Mouse (Mus musculus): ENCODE results near the gene Mybpc2. TPM values are rescaled to one million over a fixed set of nuclear protein-coding genes. Genes with fewer than 3 reads are reported as not detected.

The Mybpc2 gene
- polyA plus RNA-seq, 1 experiment from 2014 or later, result 0.35 TPM

DNA sequence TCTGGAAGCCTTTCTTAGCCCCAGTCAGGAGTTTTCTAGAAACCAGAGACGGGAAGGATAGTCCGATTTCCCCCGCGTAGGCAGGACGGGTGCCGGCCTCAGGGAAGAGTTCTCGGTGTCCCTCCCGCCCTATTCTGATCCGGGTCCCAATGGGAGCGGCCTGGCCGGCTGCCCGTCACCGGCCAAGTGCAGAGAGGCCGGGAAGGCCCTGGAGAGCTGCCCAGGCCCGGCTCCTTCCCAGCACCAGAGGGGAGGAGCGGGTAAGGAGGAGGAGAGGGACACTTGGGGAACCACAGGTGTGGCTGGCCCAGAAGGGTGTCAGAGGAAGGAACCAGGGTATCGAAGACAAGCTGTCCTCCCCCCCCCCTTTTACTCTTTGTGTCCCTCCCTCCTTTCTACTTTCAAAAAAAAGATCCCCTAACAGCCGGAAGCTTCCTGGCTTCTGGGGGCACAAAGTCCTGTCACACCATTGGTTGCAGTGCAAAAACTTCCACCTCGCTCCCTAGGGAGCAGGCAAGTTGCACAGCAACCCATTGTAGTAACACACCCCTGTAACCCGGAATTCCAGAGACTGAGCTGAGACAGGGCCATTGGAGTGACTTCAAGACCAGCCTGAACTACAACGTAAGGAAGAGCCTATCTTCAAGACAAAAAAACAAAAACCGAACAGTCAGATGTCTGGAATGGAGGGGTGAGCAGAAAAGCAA, 823 bp upstream of the Mybpc2 start:
- Histone ChIP-seq H3K4me2 (ENCODE audit: low read depth, low read length) (peak overlapping the region; percentile 38), H3K9me3 (ENCODE audit: low read length) (no peaks in the 10 kb centered on the region), H3K4me1 (ENCODE audit: insufficient read depth) (peaks cover 11% of the 10 kb centered on the region; the same call in 1 of the 2 replicates), H3K27me3 (ENCODE audit: insufficient read depth, low read length) (peaks cover 45% of the 10 kb centered on the region), H3K4me3 (ENCODE audit: low read depth, low read length) (no peak overlapping the region), H3K9ac (replicated peaks) (0 out of 2 replicates have a peak overlapping the region, but pooled peaks have one; percentile 6), H3K36me3 (replicated peaks; ENCODE audit: insufficient read depth, low read length) (no peaks in the 10 kb centered on the region), H3K27ac (ENCODE audit: low read depth) (no peak overlapping the region)
- peak; percentile 58 for DNase-seq
- no peak for ATAC-seq
- 20% methylated on average over 22 of the region's 22 CpGs for WGBS (ENCODE audit: insufficient replicate concordance)
- no peak for TF ChIP-seq CTCF (IDR thresholded peaks at IDR 0.05; ENCODE audit: low read depth)
- TF ChIP-seq EP300 (IDR thresholded peaks at IDR 0.05; ENCODE audit: low read depth), result no peak

DNA sequence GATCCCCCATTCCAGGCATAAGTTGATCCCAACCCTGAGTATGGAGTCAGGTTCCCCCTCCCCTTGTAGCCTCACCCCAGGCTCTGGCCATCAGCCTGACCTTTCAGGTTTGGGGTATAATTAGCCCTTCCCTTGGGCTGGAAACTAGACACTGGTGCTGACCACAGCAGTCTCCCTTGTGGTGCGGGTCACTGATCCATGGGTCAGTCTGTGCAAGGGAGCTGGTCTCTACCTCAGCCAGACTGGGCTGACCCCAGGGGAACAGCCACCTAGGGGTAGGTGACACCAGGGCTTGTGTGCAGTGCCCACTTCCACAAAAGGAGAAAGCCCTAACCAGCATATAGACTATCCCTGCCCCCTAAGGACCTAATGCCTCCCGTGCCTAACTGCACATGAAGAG, 1.4 kb downstream of the Mybpc2 start:
- Histone ChIP-seq H3K9ac (replicated peaks) (no peak overlapping the region), H3K4me2 (ENCODE audit: low read depth, low read length) (no peak overlapping the region), H3K4me3 (ENCODE audit: low read depth, low read length) (no peak overlapping the region), H3K27me3 (ENCODE audit: insufficient read depth, low read length) (peaks cover 38% of the 10 kb centered on the region), H3K36me3 (replicated peaks; ENCODE audit: insufficient read depth, low read length) (no peaks in the 10 kb centered on the region), H3K9me3 (ENCODE audit: low read length) (no peaks in the 10 kb centered on the region), H3K4me1 (ENCODE audit: insufficient read depth) (peaks cover 10% of the 10 kb centered on the region; the same call in 1 of the 2 replicates), H3K27ac (ENCODE audit: low read depth) (no peak overlapping the region)
- WGBS (ENCODE audit: insufficient replicate concordance), result 63% methylated on average over 2 of the region's 2 CpGs
- TF ChIP-seq EP300 (IDR thresholded peaks at IDR 0.05; ENCODE audit: low read depth), result no peak
- TF ChIP-seq CTCF (IDR thresholded peaks at IDR 0.05; ENCODE audit: low read depth), result no peak
- no peak for DNase-seq
- no peak for ATAC-seq

DNA sequence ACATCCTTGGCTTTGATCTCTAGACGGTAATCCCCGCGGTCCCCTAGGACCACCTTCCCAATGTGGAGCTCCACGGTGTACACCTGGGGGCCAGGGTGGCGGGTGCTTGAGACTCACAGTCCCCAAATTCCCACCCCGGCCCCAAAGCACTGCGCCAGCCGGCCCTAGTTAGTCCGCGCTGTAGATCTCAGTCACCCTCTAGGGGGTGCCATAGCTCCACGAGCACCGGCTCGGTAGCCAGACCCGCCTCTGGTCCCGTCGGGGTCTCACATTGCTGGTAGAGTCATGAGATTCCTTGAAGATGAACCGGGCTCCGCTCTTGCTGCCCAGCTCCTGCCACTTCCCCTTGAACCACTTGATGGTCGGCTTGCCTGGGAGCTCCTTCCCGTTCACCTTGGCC, 2.7 kb downstream of the Mybpc2 start:
- H3K4me1 ChIP-seq (ENCODE audit: insufficient read depth), result 0 out of 2 replicates have a peak, but pooled peaks cover 5% of the 10 kb centered on the region
- H3K4me2 ChIP-seq (ENCODE audit: low read depth, low read length), result 0 out of 2 replicates have a peak overlapping the region, but pooled peaks have one; percentile 18
- H3K27me3 ChIP-seq (ENCODE audit: insufficient read depth, low read length), result peaks cover 37% of the 10 kb centered on the region
- DNase-seq, result peak; percentile 69
- H3K9me3 ChIP-seq (ENCODE audit: low read length), result no peaks in the 10 kb centered on the region
- peak; percentile 29; the same call in 1 of the 2 replicates for ATAC-seq
- H3K4me3 ChIP-seq (ENCODE audit: low read depth, low read length), result no peak overlapping the region
- WGBS (ENCODE audit: insufficient replicate concordance), result 3% methylated on average over 20 of the region's 20 CpGs
- H3K9ac ChIP-seq (replicated peaks), result no peak overlapping the region
- no peaks in the 10 kb centered on the region for H3K36me3 ChIP-seq (replicated peaks; ENCODE audit: insufficient read depth, low read length)
- peak; percentile 77 for TF ChIP-seq CTCF (IDR thresholded peaks at IDR 0.05; ENCODE audit: low read depth)
- TF ChIP-seq EP300 (IDR thresholded peaks at IDR 0.05; ENCODE audit: low read depth), result no peak
- H3K27ac ChIP-seq (ENCODE audit: low read depth), result no peak overlapping the region

DNA sequence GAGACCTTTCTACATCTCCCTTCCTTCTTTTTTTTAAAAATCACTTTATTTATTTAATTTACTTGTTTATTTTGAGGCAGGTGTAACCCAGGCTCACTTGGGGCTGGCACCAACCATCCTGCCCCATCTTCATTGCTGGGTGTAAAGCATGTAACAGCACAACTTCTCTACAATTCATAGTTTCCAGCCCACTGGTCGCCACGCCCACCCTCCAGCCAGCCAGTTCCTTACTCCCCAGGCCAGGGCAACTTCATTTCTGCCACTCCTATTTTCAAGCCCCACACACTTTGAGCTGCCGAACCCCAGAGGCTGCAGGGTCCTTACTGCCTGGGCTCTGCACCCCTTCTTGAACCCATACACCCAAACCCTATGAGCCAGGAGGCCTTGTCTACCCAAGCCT, 3.5 kb downstream of the Mybpc2 start:
- 57% methylated on average over 3 of the region's 3 CpGs for WGBS (ENCODE audit: insufficient replicate concordance)
- no peak overlapping the region for H3K4me2 ChIP-seq (ENCODE audit: low read depth, low read length)
- DNase-seq (no peak), ATAC-seq (no peak)
- no peaks in the 10 kb centered on the region for H3K9me3 ChIP-seq (ENCODE audit: low read length)
- no peak overlapping the region for H3K4me3 ChIP-seq (ENCODE audit: low read depth, low read length)
- 0 out of 2 replicates have a peak, but pooled peaks cover 5% of the 10 kb centered on the region for H3K4me1 ChIP-seq (ENCODE audit: insufficient read depth)
- peaks cover 37% of the 10 kb centered on the region for H3K27me3 ChIP-seq (ENCODE audit: insufficient read depth, low read length)
- H3K27ac ChIP-seq (ENCODE audit: low read depth), result no peak overlapping the region
- TF ChIP-seq EP300 (IDR thresholded peaks at IDR 0.05; ENCODE audit: low read depth) (no peak), CTCF (IDR thresholded peaks at IDR 0.05; ENCODE audit: low read depth) (no peak)
- no peak overlapping the region for H3K9ac ChIP-seq (replicated peaks)
- no peaks in the 10 kb centered on the region for H3K36me3 ChIP-seq (replicated peaks; ENCODE audit: insufficient read depth, low read length)

DNA sequence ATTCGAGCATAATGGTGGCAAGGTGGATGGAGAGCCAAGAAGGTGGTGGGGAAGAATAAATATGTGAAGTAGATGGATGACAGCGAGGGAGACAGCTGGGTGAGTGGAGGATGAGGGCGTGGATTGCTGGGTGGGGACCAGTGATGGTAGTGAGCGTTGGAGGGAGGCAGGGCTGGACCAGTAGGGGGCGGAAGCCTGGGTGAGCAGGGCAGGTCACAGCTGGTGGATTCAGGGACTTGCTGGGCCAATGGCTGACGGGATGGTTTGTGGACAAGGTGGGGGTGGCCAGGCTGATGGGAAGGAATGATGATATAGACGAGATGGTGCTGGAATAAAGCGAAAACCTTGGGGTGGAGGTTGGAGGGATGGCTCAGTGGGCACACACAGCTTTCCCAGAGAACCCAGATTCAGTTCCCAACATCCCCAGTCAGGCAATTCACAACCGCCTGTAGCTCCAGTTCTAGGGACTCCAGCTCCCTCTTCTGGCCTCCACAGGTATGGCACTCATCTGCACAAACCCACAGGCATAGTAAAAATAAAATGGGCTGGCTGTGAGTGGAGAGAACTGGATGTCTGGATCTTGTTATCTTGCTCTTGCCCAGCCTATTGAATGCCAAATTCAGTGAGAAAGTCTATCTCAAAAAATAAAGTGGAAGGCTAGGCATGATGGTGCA, 5.1 kb downstream of the Mybpc2 start:
- DNase-seq (no peak), ATAC-seq (no peak)
- WGBS (ENCODE audit: insufficient replicate concordance), result 61% methylated on average over 9 of the region's 9 CpGs

DNA sequence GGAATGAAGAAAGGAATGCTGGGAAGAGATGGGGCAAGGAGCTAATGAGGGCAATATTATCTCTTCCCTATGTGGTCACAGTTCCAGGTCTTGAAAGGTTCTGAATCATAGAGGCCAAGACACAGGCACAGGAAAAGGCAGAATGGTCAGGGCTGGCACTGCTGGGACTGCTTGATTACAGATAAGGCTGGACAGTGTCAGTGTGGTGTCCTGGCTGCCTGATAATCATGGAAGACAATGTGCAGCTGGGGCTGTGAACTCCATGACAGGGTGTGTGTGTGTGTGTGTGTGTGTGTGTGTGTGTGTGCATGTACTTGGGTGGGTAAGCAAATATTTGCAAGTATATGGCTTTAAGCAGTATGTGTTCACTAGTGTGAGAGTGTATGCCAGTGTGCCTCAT, 17.0 kb downstream of the Mybpc2 start:
- H3K4me2 ChIP-seq (ENCODE audit: low read depth, low read length), result no peak overlapping the region
- DNase-seq (no peak), ATAC-seq (no peak)
- 0 out of 2 replicates have a peak, but pooled peaks cover 14% of the 10 kb centered on the region for H3K27me3 ChIP-seq (ENCODE audit: insufficient read depth, low read length)
- H3K27ac ChIP-seq (ENCODE audit: low read depth), result no peak overlapping the region
- H3K4me1 ChIP-seq (ENCODE audit: insufficient read depth), result no peaks in the 10 kb centered on the region
- no peak overlapping the region for H3K9ac ChIP-seq (replicated peaks)
- H3K36me3 ChIP-seq (replicated peaks; ENCODE audit: insufficient read depth, low read length), result no peaks in the 10 kb centered on the region
- no peaks in the 10 kb centered on the region for H3K9me3 ChIP-seq (ENCODE audit: low read length)
- TF ChIP-seq EP300 (IDR thresholded peaks at IDR 0.05; ENCODE audit: low read depth), result no peak
- TF ChIP-seq CTCF (IDR thresholded peaks at IDR 0.05; ENCODE audit: low read depth), result no peak
- no peak overlapping the region for H3K4me3 ChIP-seq (ENCODE audit: low read depth, low read length)

More for the DNA sequence above, 5.1 kb downstream of the Mybpc2 start:
- H3K4me1 ChIP-seq (ENCODE audit: insufficient read depth), result 0 out of 2 replicates have a peak, but pooled peaks cover 5% of the 10 kb centered on the region
- no peak overlapping the region for H3K4me3 ChIP-seq (ENCODE audit: low read depth, low read length)
- no peak overlapping the region for H3K4me2 ChIP-seq (ENCODE audit: low read depth, low read length)
- no peaks in the 10 kb centered on the region for H3K9me3 ChIP-seq (ENCODE audit: low read length)
- TF ChIP-seq CTCF (IDR thresholded peaks at IDR 0.05; ENCODE audit: low read depth) (peak; percentile 50), EP300 (IDR thresholded peaks at IDR 0.05; ENCODE audit: low read depth) (no peak)
- no peak overlapping the region for H3K27ac ChIP-seq (ENCODE audit: low read depth)
- H3K27me3 ChIP-seq (ENCODE audit: insufficient read depth, low read length), result peaks cover 28% of the 10 kb centered on the region
- no peak overlapping the region for H3K9ac ChIP-seq (replicated peaks)
- H3K36me3 ChIP-seq (replicated peaks; ENCODE audit: insufficient read depth, low read length), result no peaks in the 10 kb centered on the region

All from liver, postnatal 0 days (tissue).